Mouse (Mus musculus): Measurements from ENCODE around the gene Spin2f. TPM values are rescaled to one million over a fixed set of nuclear protein-coding genes. Genes with fewer than 3 reads are reported as not detected.

The Spin2f gene
- not detected for total RNA-seq (2023)

DNA sequence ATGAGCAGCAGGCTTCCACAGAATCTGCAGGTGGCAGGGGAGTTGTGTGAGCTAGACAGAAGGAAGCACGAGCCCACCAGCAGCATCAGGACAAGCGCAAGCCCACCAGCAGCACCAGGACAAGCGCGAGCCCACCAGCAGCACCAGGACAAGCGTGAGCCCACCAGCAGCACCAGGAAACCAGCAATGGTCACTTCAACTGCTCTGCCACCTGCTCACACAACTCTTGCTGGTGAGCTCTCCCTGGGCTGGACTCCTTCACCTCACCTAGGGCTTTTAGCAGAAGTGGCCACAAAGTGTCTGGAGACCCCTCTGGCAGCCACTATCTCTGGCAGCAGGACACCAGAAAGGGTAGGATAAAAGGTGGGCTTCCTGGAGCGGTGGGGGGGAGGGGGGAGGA, at the start of gene Spin2f:
Gene Spin2f, plus strand, starts transcription at position 301 of the 400 bp plus-strand sequence.

Other genes starting within 250 kb of the Spin2f start
- not detected for gene Btbd35f29, start 136.2 kb upstream of the Spin2f start, total RNA-seq (2023)
- not detected for gene Btbd35f26, start 82.6 kb downstream of the Spin2f start, total RNA-seq (2023)
- not detected for gene Btbd35f19, start 130.0 kb downstream of the Spin2f start, total RNA-seq (2023)

All from CD8-positive naive resting alpha-beta T cell, adult 57 days (primary cell).